Mouse (Mus musculus) stomach, embryonic 14.5 days (tissue): Measurements from ENCODE around the gene Zfc3h1. TPM values are rescaled to one million over a fixed set of nuclear protein-coding genes. Genes with fewer than 3 reads are reported as not detected.
A peak's percentile ranks its signal among the peaks of the same experiment; 100 is the strongest.

Source experiments
- ATAC-seq: fragments of 200-750 bp; cut with Nextera tagmentation; 2 replicates; pipeline ENCODE4 v1.8.0; 2017; ENCODE audit warnings: low read depth, moderate TSS enrichment; ENCODE audit not compliant: insufficient number of reproducible peaks, insufficient read depth, low FRiP score
- H3K27ac ChIP-seq: fragments of 300-500 bp; sonication (generic); 2 replicates; pipeline ENCODE4 v1.5.1; 2014; ENCODE audit warnings: mild to moderate bottlenecking, low read length, moderate library complexity, mixed read lengths
- H3K27me3 ChIP-seq: fragments of 300-500 bp; sonication (generic); 2 replicates; pipeline ENCODE4 v1.6.1; 2014; ENCODE audit warnings: low read length, control low read depth, mixed read lengths; ENCODE audit not compliant: control insufficient read depth, insufficient read depth
- H3K36me3 ChIP-seq: fragments of 300-500 bp; sonication (generic); 2 replicates; pipeline ENCODE4 v1.6.1; 2014; ENCODE audit warnings: mild to moderate bottlenecking, control low read depth, low read length, moderate library complexity, mixed read lengths; ENCODE audit not compliant: control insufficient read depth, insufficient read depth
- H3K4me1 ChIP-seq: fragments of 300-500 bp; sonication (generic); 2 replicates; pipeline ENCODE4 v1.6.1; 2014; ENCODE audit warnings: low read length, control low read depth, mixed read lengths; ENCODE audit not compliant: control insufficient read depth, insufficient read depth
- H3K4me2 ChIP-seq: fragments of 300-500 bp; sonication (generic); replicated peaks from 2 replicates; pipeline ENCODE4 v1.6.1; 2014; ENCODE audit warnings: low read depth, low read length, control low read depth
- H3K4me3 ChIP-seq: fragments of 300-500 bp; sonication (generic); 2 replicates; pipeline ENCODE4 v1.5.1; 2014; ENCODE audit warnings: low read depth, low read length, control low read depth
- H3K9ac ChIP-seq: fragments of 300-500 bp; sonication (generic); replicated peaks from 2 replicates; pipeline ENCODE4 v1.6.1; 2014; ENCODE audit warnings: low read depth, mild to moderate bottlenecking, control low read depth, low read length, moderate library complexity, mixed read lengths
- H3K9me3 ChIP-seq: fragments of 300-500 bp; sonication (generic); 2 replicates; pipeline ENCODE4 v1.6.1; 2016; ENCODE audit warnings: low read depth, low read length, control low read depth; ENCODE audit not compliant: control insufficient read depth
- WGBS: fragments of 180-500 bp; shearing (Covaris S2); extraction: QIAGEN DNeasy Blood & Tissue Kit; methylation state at CpG from one replicate; pipeline ENCODE4 v1.1.7; 2014; 5-methylcytosine and 5-hydroxymethylcytosine counted together
- polyA plus RNA-seq: library from polyadenylated mRNA; unstranded; fragments of >200 nt; fragmentation: Nextera tagmentation; extraction: Ambion mirVana; gene quantifications from 2 replicates; pipeline ENCODE4 v1.2.1, GENCODE M21; 2014

The Zfc3h1 gene
- polyA plus RNA-seq, result 30.9 and 36.0 TPM in 2 replicates

DNA sequence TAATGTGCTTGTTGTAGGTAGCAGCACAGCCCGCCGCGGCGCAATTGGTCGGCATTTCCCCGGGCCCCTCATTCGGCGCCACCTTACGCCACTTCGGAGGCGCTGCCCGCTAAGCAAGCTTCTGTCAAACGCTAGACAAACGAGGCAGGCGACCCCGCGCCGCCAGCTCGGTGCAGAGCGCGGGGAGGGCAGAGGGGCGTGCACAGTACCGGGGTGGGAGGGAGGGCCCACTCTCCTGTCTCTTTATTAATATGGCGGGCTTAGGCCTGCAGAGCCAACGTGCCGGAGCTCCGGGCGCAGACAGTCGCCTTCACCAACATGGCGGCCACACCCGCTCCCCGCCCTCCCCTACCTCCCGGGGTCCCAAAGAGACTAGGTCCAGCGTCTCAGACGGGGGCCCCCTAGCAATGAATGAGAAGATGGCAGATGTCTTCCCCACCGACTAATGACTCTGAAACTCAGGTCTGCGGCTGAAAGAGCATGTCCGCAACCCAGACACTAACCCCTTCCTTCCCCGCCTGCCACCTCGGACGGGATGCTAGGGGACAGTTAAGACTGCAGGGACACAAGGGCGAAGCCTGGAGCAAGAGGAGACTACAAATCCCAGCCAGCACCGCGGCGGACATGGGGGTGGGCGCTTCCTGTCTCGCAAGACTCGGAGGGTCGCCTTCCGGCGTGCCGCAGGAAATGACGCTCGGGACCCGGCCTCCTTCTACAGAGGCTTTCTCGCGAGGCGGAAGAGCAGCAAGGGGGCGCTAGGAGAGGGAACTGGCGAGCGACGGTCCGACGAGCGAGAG lies at the start of gene Zfc3h1, which contains the start of gene Thap2:
Gene Zfc3h1, plus strand, starts transcription at position 739 of the 797 bp plus-strand sequence.
Gene Thap2, minus strand, starts transcription at position 223 of the 797 bp plus-strand sequence.
- H3K36me3 ChIP-seq, result peaks cover 5% of the 10 kb centered on the region
- ATAC-seq, result peak; percentile 98
- peak within 1 kb of the TSS; percentile 96 for H3K4me3 ChIP-seq
- H3K9me3 ChIP-seq, result no peaks in the 10 kb centered on the region
- H3K4me2 ChIP-seq, result peak within 1 kb of the TSS; percentile 85
- peak within 1 kb of the TSS; percentile 94 for H3K9ac ChIP-seq
- peak within 1 kb of the TSS; percentile 98 for H3K27ac ChIP-seq
- H3K27me3 ChIP-seq, result no peaks in the 10 kb centered on the region
- H3K4me1 ChIP-seq, result peaks cover 24% of the 10 kb centered on the region
- 0% methylated on average over 64 of the region's 65 CpGs for WGBS

- no peaks in the 10 kb centered on the region for H3K9me3 ChIP-seq
- H3K9ac ChIP-seq, result no peak overlapping the region
- H3K4me3 ChIP-seq, result no peak overlapping the region
- H3K27ac ChIP-seq, result no peak overlapping the region
- H3K27me3 ChIP-seq, result no peaks in the 10 kb centered on the region
- ATAC-seq, result no peak
- H3K36me3 ChIP-seq, result no peaks in the 10 kb centered on the region; the same call in 1 of the 2 replicates
- 79% methylated on average over 4 of the region's 4 CpGs for WGBS
- H3K4me1 ChIP-seq, result no peaks in the 10 kb centered on the region
- H3K4me2 ChIP-seq, result no peak overlapping the region
Measured at GRCm38 (mm10) chr10:115336901-115337300, 47.9 kb upstream of the Zfc3h1 start.

GRCm38 (mm10) chr10:115339820-115340328 lies 44.9 kb upstream of the Zfc3h1 start:
- Histone ChIP-seq H3K4me1 (no peaks in the 10 kb centered on the region), H3K27ac (no peak overlapping the region), H3K9me3 (no peaks in the 10 kb centered on the region), H3K9ac (no peak overlapping the region), H3K4me2 (no peak overlapping the region), H3K36me3 (peaks cover 7% of the 10 kb centered on the region; the same call in 1 of the 2 replicates), H3K4me3 (no peak overlapping the region), H3K27me3 (no peaks in the 10 kb centered on the region)
- no peak for ATAC-seq
- 91% methylated on average over 7 of the region's 7 CpGs for WGBS

GRCm38 (mm10) chr10:115342771-115343425 lies 41.9 kb upstream of the Zfc3h1 start:
- Histone ChIP-seq H3K4me3 (no peak overlapping the region), H3K27ac (no peak overlapping the region), H3K27me3 (no peaks in the 10 kb centered on the region), H3K36me3 (peaks cover 7% of the 10 kb centered on the region; the same call in 1 of the 2 replicates), H3K9me3 (no peaks in the 10 kb centered on the region), H3K9ac (no peak overlapping the region), H3K4me1 (no peaks in the 10 kb centered on the region), H3K4me2 (no peak overlapping the region)
- ATAC-seq, result no peak
- 78% methylated on average over 4 of the region's 4 CpGs for WGBS

DNA sequence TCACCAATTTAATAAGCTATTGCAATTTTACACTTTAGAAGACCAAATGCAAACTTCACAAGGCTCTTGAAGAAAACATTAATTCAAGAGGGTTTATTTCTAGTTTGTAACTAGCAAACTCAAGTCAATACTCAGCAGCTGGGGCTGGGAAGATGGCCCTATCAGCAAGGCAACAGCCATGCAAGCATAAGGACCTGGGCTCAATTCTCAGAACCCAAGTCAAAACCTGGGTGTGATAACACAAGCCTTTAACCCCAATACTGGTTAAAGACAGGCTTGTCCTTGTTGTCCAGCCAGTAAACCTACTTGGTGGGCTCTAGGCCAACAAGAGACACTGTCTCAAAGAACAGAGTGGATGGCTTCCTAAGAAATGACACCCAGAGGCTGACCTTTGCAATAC lies 38.3 kb upstream of the Zfc3h1 start:
- Histone ChIP-seq H3K27me3 (no peaks in the 10 kb centered on the region), H3K27ac (no peak overlapping the region), H3K4me1 (no peaks in the 10 kb centered on the region), H3K4me3 (no peak overlapping the region), H3K9ac (no peak overlapping the region), H3K9me3 (no peaks in the 10 kb centered on the region), H3K36me3 (peaks cover 7% of the 10 kb centered on the region; the same call in 1 of the 2 replicates), H3K4me2 (no peak overlapping the region)
- ATAC-seq, result no peak

DNA sequence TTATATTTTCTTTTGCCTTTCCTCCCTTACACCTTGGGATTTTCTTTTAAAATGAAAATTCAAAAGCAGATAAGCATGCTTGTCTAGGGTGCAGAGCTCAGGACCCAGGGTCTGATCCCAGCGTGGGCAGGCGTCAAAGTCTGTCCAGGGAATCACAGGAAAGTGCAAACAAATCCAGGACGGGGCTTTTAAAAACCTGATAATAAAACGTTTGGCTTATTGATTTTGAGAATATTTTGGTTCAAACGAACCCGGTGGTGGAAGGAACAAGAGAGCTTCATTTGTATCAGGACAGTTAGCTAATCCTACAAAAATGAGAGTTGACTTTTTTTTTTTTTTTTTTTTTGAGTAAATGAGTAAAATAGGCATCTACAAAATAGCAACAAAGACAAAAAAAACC lies 36.6 kb upstream of the Zfc3h1 start:
- Histone ChIP-seq H3K36me3 (peaks cover 2% of the 10 kb centered on the region; the same call in 1 of the 2 replicates), H3K9me3 (no peaks in the 10 kb centered on the region), H3K27ac (no peak overlapping the region), H3K4me2 (no peak overlapping the region), H3K4me1 (no peaks in the 10 kb centered on the region), H3K27me3 (no peaks in the 10 kb centered on the region), H3K4me3 (no peak overlapping the region), H3K9ac (no peak overlapping the region)
- WGBS, result 62% methylated on average over 6 of the region's 6 CpGs
- ATAC-seq, result no peak

DNA sequence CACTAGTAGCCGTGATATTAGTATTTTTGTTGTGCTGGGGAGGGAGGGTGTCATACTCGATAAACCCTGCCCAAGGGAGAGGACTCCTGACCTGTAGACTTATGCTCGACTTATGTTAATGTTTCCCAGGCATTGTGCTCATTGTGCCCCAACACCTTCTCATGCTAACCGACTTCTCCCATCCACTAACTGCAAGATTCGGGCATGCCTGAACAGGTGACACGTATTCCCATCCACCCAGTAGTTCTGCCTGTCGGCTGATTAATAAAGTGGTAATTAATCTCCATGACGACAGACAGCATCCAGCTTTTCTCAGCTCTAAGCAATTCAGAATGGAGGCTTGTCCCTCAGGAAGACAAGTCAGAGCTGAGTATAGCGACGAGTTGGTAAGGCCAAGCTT lies 35.7 kb upstream of the Zfc3h1 start:
- Histone ChIP-seq H3K4me3 (no peak overlapping the region), H3K27me3 (no peaks in the 10 kb centered on the region), H3K9me3 (no peaks in the 10 kb centered on the region), H3K4me2 (no peak overlapping the region), H3K36me3 (no peaks in the 10 kb centered on the region), H3K27ac (no peak overlapping the region), H3K9ac (no peak overlapping the region), H3K4me1 (no peaks in the 10 kb centered on the region)
- no peak for ATAC-seq
- 59% methylated on average over 10 of the region's 10 CpGs for WGBS

DNA sequence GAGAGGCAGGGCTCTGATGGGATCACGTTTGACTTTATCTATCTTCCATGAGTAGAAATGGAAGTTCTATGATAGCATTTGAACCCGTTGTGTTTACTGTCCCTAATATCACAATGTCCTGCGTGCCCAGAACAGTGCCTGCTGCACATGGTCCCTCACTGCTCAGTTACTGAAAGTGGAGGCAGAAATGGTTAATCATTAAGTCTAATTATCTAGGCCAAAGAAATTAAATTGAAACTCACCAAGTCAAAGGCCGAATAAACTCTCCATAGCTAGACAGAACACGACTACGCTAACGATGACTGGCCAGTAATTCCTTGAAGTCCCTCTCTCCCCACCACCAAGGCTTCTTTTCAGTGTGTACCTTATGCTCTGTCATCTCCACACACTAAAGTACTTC lies 35.2 kb upstream of the Zfc3h1 start:
- Histone ChIP-seq H3K9ac (no peak overlapping the region), H3K36me3 (no peaks in the 10 kb centered on the region), H3K27ac (no peak overlapping the region), H3K4me3 (no peak overlapping the region), H3K27me3 (no peaks in the 10 kb centered on the region), H3K4me1 (no peaks in the 10 kb centered on the region), H3K4me2 (no peak overlapping the region), H3K9me3 (no peaks in the 10 kb centered on the region)
- 85% methylated on average over 7 of the region's 7 CpGs for WGBS
- no peak for ATAC-seq
